Mouse (Mus musculus) ES-E14 (cell line): ENCODE measurements at regions not wholly inside any gene's neighbourhood (a gene's known extent, or its start where the extent isn't known, plus 50 kb on each side); places are given as distances from the start of the nearest gene placed in this dataset.

Experiments used
- DNase-seq: peaks from one replicate; pipeline ENCODE4 v3.0.0-alpha.2; 2013; ENCODE audit warnings: low read depth, low spot score
- H3K27ac ChIP-seq: 2 replicates; pipeline ENCODE4 v1.5.1; 2012; ENCODE audit warnings: low read depth, mild to moderate bottlenecking, low read length, moderate library complexity, mixed read lengths; ENCODE audit not compliant: poor library complexity, insufficient read depth, severe bottlenecking
- H3K36me3 ChIP-seq: 2 replicates; pipeline ENCODE4 v1.6.1; 2012; ENCODE audit warnings: mild to moderate bottlenecking, low read length, moderate library complexity, mixed read lengths; ENCODE audit not compliant: control insufficient read depth, poor library complexity, insufficient read depth, severe bottlenecking
- H3K4me1 ChIP-seq, 2 experiments: fragments of 150-350 bp in 1 of 2; sonication (generic) in 1 of 2; 2 replicates each; pipeline ENCODE4 v1.6.1; 2012; ENCODE audit warnings: low read length in 2 of 2, mild to moderate bottlenecking in 1 of 2, mixed read lengths in 1 of 2; ENCODE audit not compliant: control insufficient read depth in 2 of 2, insufficient read depth in 2 of 2, poor library complexity in 1 of 2
- H3K4me3 ChIP-seq, 2 experiments: fragments of 150-350 bp in 1 of 2; sonication (generic) in 1 of 2; 2 replicates each; pipeline ENCODE4 v1.5.1; 2012; ENCODE audit warnings: low read length in 2 of 2, low read depth in 1 of 2, mild to moderate bottlenecking in 1 of 2, mixed read lengths in 1 of 2; ENCODE audit not compliant: insufficient read depth in 1 of 2, poor library complexity in 1 of 2, severe bottlenecking in 1 of 2
- H3K9ac ChIP-seq: 2 replicates; pipeline ENCODE4 v1.6.1; 2012; ENCODE audit warnings: low read depth, mild to moderate bottlenecking, low read length, mixed read lengths; ENCODE audit not compliant: poor library complexity, insufficient read depth, severe bottlenecking
- H3K9me3 ChIP-seq: fragments of 150-350 bp; sonication (generic); 2 replicates; pipeline ENCODE4 v1.6.1; 2012; ENCODE audit warnings: low read depth, mild to moderate bottlenecking, low read length; ENCODE audit not compliant: control insufficient read depth, insufficient read depth
- CHD2 ChIP-seq: IDR thresholded peaks from 2 replicates; pipeline ENCODE4 v1.6.1; 2014; ENCODE audit warnings: mild to moderate bottlenecking, low read depth, low read length, inconsistent platforms
- HCFC1 ChIP-seq: IDR thresholded peaks from 2 replicates; pipeline ENCODE4 v1.6.1; 2012; ENCODE audit warnings: low read length, inconsistent platforms, borderline replicate concordance; ENCODE audit not compliant: insufficient read depth
- MAFK ChIP-seq: IDR thresholded peaks from 2 replicates; pipeline ENCODE4 v1.6.1; 2014; ENCODE audit warnings: mild to moderate bottlenecking, low read depth, low read length, inconsistent platforms; ENCODE audit not compliant: insufficient read depth
- ZC3H11A ChIP-seq: IDR thresholded peaks from 2 replicates; pipeline ENCODE4 v1.6.1; 2012; ENCODE audit warnings: low read depth, mild to moderate bottlenecking, inconsistent platforms, low read length, borderline replicate concordance
- ZNF384 ChIP-seq: IDR thresholded peaks from 2 replicates; pipeline ENCODE4 v1.6.1; 2012; ENCODE audit warnings: low read depth, low read length, inconsistent platforms
- in situ Hi-C, 2 experiments: fragments of 600-800 bp; cut with MboI; formaldehyde crosslinking; loops; one replicate each; pipeline ENCODE4 v1.15.1; 2025; ENCODE audit warnings: low sequenced_read_pairs in 2 of 2, inconsistent platforms in 1 of 2; ENCODE audit not compliant: unreplicated experiment in 2 of 2

GRCm38 (mm10) chr3:159069957-159070684 lies 425.1 kb upstream of the Depdc1a start:
- Histone ChIP-seq H3K36me3 (no peaks in the 10 kb centered on the region), H3K27ac (no peak overlapping the region), H3K4me1 (no peaks in the 10 kb centered on the region), H3K4me3 (no peak overlapping the region), H3K9ac (no peak overlapping the region), H3K9me3 (no peaks in the 10 kb centered on the region)
- in situ Hi-C loops, result no loop called here
- no peak for DNase-seq
- TF ChIP-seq MAFK (no peak), CHD2 (no peak), ZNF384 (no peak)

DNA sequence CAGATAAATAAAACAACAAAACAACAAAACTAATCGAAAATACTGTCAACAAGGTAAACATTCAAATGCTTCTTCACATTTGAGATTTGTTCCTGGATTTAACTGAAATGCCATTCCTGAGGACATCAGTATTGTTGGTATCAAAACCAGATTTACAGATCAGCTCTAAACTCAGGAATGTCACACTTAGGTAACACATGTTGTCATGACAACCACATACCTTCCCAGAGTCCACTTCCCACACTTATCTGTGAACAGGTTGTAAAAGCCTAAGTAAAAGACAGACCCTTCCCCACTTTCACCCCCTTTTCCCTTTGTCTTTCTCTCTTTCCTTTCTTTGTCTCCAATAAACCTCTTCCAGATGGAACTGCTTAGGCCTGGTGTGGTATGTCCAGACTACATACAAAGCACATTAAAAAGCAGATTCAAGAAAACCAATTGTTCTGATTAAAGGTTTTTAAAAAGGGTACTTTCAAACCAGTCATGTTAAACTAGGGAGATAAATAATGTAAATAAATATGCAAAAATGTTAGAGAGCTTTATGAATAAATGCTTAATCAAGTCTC lies 438.2 kb upstream of the Depdc1a start:
- in situ Hi-C loops, result no loop called here
- Histone ChIP-seq H3K27ac (no peak overlapping the region), H3K36me3 (no peaks in the 10 kb centered on the region), H3K9me3 (no peaks in the 10 kb centered on the region), H3K4me1 (no peaks in the 10 kb centered on the region), H3K9ac (no peak overlapping the region), H3K4me3 (no peak overlapping the region)
- DNase-seq, result no peak
- TF ChIP-seq ZC3H11A (no peak), CHD2 (no peak), MAFK (no peak), ZNF384 (no peak), HCFC1 (no peak)

DNA sequence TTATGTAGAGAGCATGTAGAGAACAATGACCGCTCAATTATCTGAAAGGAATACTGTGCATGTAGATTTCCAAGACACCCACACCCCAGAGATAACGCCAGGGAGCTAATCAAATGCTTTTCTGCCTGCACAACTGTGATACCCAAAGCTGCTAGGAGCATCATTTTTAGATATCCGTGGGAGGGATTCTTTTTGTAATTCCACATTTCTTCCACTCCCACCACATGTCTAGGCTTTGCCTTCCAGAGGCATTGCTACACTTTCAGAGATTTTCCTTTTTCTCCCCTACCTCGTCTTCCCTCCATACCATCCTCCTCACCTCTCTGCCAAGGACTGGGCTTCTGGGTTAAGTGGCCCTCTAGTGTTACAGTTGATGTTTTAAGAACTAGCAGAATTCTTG lies 460.4 kb upstream of the Depdc1a start:
- in situ Hi-C loops, result no loop called here
- H3K9me3 ChIP-seq, result no peaks in the 10 kb centered on the region
- no peak for DNase-seq
- no peak for TF ChIP-seq ZC3H11A
- no peaks in the 10 kb centered on the region for H3K36me3 ChIP-seq
- H3K9ac ChIP-seq, result no peak overlapping the region
- H3K27ac ChIP-seq, result no peak overlapping the region
- no peaks in the 10 kb centered on the region for H3K4me1 ChIP-seq
- H3K4me3 ChIP-seq, result no peak overlapping the region

DNA sequence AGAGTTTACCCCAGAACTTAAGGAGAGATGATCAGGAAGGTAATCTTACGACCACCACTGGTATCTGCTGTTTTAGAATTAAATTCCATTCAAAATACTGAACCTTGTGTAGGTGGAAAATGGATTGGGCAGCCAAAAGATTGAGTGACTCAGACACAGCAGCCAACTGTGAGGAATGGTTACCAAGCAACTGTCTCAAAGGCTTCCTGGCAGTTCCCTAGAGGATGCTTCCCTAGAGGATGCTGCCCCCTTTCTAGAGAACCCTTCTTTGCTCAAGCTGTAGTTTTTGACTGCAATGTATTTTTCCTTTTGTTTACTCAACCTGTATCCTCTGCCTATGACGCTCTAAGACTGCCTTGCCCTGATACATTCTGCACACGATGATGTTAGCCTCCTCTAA lies 463.7 kb upstream of the Depdc1a start:
- H3K9ac ChIP-seq, result no peak overlapping the region
- TF ChIP-seq MAFK (no peak), CHD2 (no peak), ZNF384 (no peak), HCFC1 (no peak), ZC3H11A (no peak)
- H3K4me1 ChIP-seq, result no peaks in the 10 kb centered on the region
- in situ Hi-C loops, result no loop called here
- H3K9me3 ChIP-seq, result no peaks in the 10 kb centered on the region
- no peak overlapping the region for H3K27ac ChIP-seq
- no peaks in the 10 kb centered on the region for H3K36me3 ChIP-seq
- no peak for DNase-seq
- no peak overlapping the region for H3K4me3 ChIP-seq

- Histone ChIP-seq H3K9me3 (no peaks in the 10 kb centered on the region), H3K36me3 (no peaks in the 10 kb centered on the region), H3K4me1 (no peaks in the 10 kb centered on the region), H3K27ac (no peak overlapping the region), H3K4me3 (no peak overlapping the region), H3K9ac (no peak overlapping the region)
- in situ Hi-C loops, result no loop called here
- DNase-seq, result no peak
- TF ChIP-seq CHD2 (no peak), HCFC1 (no peak), ZNF384 (no peak), ZC3H11A (no peak), MAFK (no peak)
Measured at GRCm38 (mm10) chr3:159030675-159031074, 464.6 kb upstream of the Depdc1a start.
